In the genomic region with DNA sequence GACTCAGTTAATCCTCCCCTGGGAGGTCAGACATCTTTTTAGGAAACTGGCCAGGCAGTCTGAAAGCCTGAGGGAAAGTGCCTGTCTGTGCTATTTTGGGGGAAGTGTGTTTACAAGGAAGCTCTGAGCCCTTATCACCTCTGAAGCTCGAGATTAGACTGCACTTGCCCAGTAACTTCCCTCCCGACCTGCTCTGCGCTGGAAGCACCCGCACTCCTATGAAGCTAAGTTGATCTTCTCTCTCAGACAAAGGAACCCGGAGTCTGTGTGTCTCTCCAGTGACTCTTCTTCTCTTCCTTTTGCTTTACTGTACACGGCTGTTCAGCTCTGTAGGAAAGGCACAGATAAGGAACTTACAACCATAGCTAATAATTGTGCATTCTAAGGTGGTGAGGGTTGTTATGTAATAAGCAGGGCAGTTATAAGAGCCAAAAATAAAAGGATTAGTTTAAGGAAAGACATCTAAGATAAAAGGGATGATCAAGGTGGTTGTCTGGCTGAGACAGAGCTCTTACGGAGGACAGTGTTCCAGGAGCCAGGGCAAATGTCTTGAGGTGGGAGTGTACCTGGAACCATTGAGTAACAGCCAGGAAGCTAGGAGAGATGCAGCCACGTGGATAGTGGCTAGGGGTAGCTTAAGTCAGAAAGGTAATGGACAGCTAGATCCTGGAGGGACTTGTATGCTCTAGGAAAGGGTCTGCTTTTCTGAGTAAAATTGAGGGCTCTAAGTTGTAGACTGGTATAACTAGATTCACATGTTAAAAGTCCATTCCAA, we compare ENCODE assay signal across 13 mouse cellular contexts. TPM values are rescaled to one million over a fixed set of nuclear protein-coding genes. Genes with fewer than 3 reads are reported as not detected.
DNase-seq lines count a peak whose midpoint lies in the region; ATAC-seq lines count a peak whose summit lies in the region.
"Had no signal": no experiment of that assay in that cellular context is flagged by ENCODE, and none has a peak within 500 bp of the region (broad histone marks: within the 10 kb centered on the region; RNA-seq: fewer than 3 reads in every experiment).

No protein-coding gene starts in this region.

- ATAC-seq in inflammation-experienced regulatory T-cells, adult 6 months, result no peak
- ATAC-seq: forebrain, embryonic 13.5 days had no signal

- H3K4me1 ChIP-seq in megakaryocyte, embryonic 14.5 days, result peaks cover 31% of the 10 kb centered on the region
- H3K4me1 ChIP-seq: forebrain, embryonic 13.5 days; limb, embryonic 10.5 days had no signal

- intact Hi-C loops in heart, postnatal 36 days (cut with DNase I), result no loop called here

- H3K4me3 ChIP-seq in megakaryocyte, embryonic 14.5 days (replicated peaks), result peak overlapping the region; percentile 83
- H3K4me3 ChIP-seq: forebrain, embryonic 13.5 days; limb, embryonic 10.5 days had no signal

- H3K27me3 ChIP-seq in megakaryocyte, embryonic 14.5 days (replicated peaks), result no peaks in the 10 kb centered on the region
- H3K27me3 ChIP-seq: forebrain, embryonic 13.5 days had no signal

- H3K36me3 ChIP-seq in megakaryocyte, embryonic 14.5 days (replicated peaks; ENCODE audit: low read length), result peaks cover 37% of the 10 kb centered on the region

- peaks cover 19% of the 10 kb centered on the region for H3K9me3 ChIP-seq in megakaryocyte, embryonic 14.5 days
- H3K9me3 ChIP-seq: forebrain, embryonic 13.5 days; limb, embryonic 10.5 days had no signal

- peak; percentile 15 for DNase-seq in adrenal gland, postnatal 10 days
- no peak for DNase-seq in adrenal gland, adult 2 months
- peak; percentile 45 for DNase-seq in heart, adult 8-10 months (ENCODE audit: low spot score)
- peak; percentile 23 to 37 for DNase-seq in heart, postnatal 36 days
- DNase-seq in kidney, adult 9 months, result no peak
- DNase-seq in left cerebral cortex, adult 11 months (ENCODE audit: low spot score), result no peak
- DNase-seq: cerebellum, postnatal 25 days; lung, postnatal 14 days; spleen, adult 18-20 months had no signal

RNA-seq across cellular contexts. Expression of a gene that starts 47.1 kb away (rescaled TPM):
- 10 to 100 TPM; 85.6 to 93.5 TPM for total RNA-seq in adrenal gland, postnatal 10 days (2021)
- 10 to 100 TPM; 79.5 to 84.2 TPM for total RNA-seq in adrenal gland, adult 2 months (2021)
- 9.3 and 18.5 TPM in 2 replicates for polyA plus RNA-seq in adrenal gland, adult 2 months (2012; rRNA removed)
- 10 to 100 TPM; 33.2 to 50.0 (median 38.3) TPM for total RNA-seq in heart, adult 8-10 months (2022)
- 10 to 100 TPM; 39.1 to 49.1 TPM for total RNA-seq in heart, postnatal 36 days (2021)
- polyA plus RNA-seq in megakaryocyte, embryonic 14.5 days (2012; ENCODE audit: insufficient read depth, low replicate concordance), result 5.1 and 21.2 TPM in 2 replicates
- polyA plus RNA-seq in inflammation-experienced regulatory T-cells, adult 6 months (2017; shearing (Covaris generic)), result 10 to 100 TPM; 19.8 to 22.7 (median 20.4) TPM

Comparison
In these comparisons a context has a peak if more than half of its experiments do, and no peak if none do; other contexts are left out.
1. DNase-seq: peak in adrenal gland, postnatal 10 days (single experiment), heart, adult 8-10 months (single experiment) and heart, postnatal 36 days (2 of 2); none in adrenal gland, adult 2 months (single experiment), kidney, adult 9 months (single experiment) and left cerebral cortex, adult 11 months (single experiment).